Mouse (Mus musculus): Measurements from ENCODE around the gene Ist1.

GRCm38 (mm10) chr8:109694154-109694553 lies 1.1 kb upstream of the Ist1 start:
- TF ChIP-seq POLR2A (IDR thresholded peaks at IDR 0.05; ENCODE audit: insufficient read depth, low read depth, low read length) = no peak
- TF ChIP-seq CTCF (IDR thresholded peaks at IDR 0.05) = no peak
- no peak for TF ChIP-seq EP300 (IDR thresholded peaks at IDR 0.05; ENCODE audit: insufficient read depth, low read depth, low read length)
